Mouse (Mus musculus) liver, embryonic 11.5 days (tissue): ENCODE measurements around the gene Olfr641. TPM values are rescaled to one million over a fixed set of nuclear protein-coding genes. Genes with fewer than 3 reads are reported as not detected.

ENCODE experiments used
- ATAC-seq: fragments of 200-750 bp; cut with Nextera tagmentation; replicated peaks from 2 replicates; pipeline ENCODE4 v1.8.0; 2017; ENCODE audit warnings: moderate number of reproducible peaks, mild to moderate bottlenecking, moderate TSS enrichment, moderate library complexity; ENCODE audit not compliant: low FRiP score
- DNase-seq: peaks from one replicate; pipeline ENCODE4 v3.0.0-alpha.2; 2017; ENCODE audit warnings: low spot score
- H3K27ac ChIP-seq: fragments of 300-500 bp; sonication (generic); 2 replicates; pipeline ENCODE4 v1.5.1; 2014; ENCODE audit warnings: mild to moderate bottlenecking, low read depth, low read length, control low read depth
- H3K27me3 ChIP-seq: fragments of 300-500 bp; sonication (generic); replicated peaks from 2 replicates; pipeline ENCODE4 v1.6.1; 2014; ENCODE audit warnings: low read length, mixed read lengths; ENCODE audit not compliant: control insufficient read depth, insufficient read depth
- H3K36me3 ChIP-seq: fragments of 300-500 bp; sonication (generic); 2 replicates; pipeline ENCODE4 v1.6.1; 2014; ENCODE audit warnings: mild to moderate bottlenecking, low read length, moderate library complexity, mixed read lengths; ENCODE audit not compliant: control insufficient read depth, insufficient read depth
- H3K4me1 ChIP-seq: fragments of 300-500 bp; sonication (generic); replicated peaks from 2 replicates; pipeline ENCODE4 v1.6.1; 2014; ENCODE audit warnings: low read length, mixed read lengths; ENCODE audit not compliant: control insufficient read depth, insufficient read depth
- H3K4me2 ChIP-seq: fragments of 300-500 bp; sonication (generic); 2 replicates; pipeline ENCODE4 v1.6.1; 2014; ENCODE audit warnings: mild to moderate bottlenecking, control low read depth, moderate library complexity
- H3K4me3 ChIP-seq: fragments of 300-500 bp; sonication (generic); 2 replicates; pipeline ENCODE4 v1.5.1; 2014; ENCODE audit warnings: low read depth, low read length, control low read depth
- H3K9ac ChIP-seq: fragments of 300-500 bp; sonication (generic); 2 replicates; pipeline ENCODE4 v1.6.1; 2014; ENCODE audit warnings: low read depth, low read length, control low read depth
- H3K9me3 ChIP-seq: fragments of 300-500 bp; sonication (generic); 2 replicates; pipeline ENCODE4 v1.6.1; 2016; ENCODE audit warnings: low read length, inconsistent platforms, mixed read lengths; ENCODE audit not compliant: control insufficient read depth
- WGBS: fragments of 180-500 bp; shearing (Covaris S2); extraction: QIAGEN DNeasy Blood & Tissue Kit; methylation state at CpG from one replicate; pipeline ENCODE4 v1.1.7; 2014; 5-methylcytosine and 5-hydroxymethylcytosine counted together
- polyA plus RNA-seq: library from polyadenylated mRNA; unstranded; fragments of >200 nt; fragmentation: Nextera tagmentation; extraction: Ambion mirVana; gene quantifications from 2 replicates; pipeline ENCODE4 v1.2.1, GENCODE M21; 2014

The Olfr641 gene
- not detected in 2 replicates for polyA plus RNA-seq

GRCm38 (mm10) chr7:104035145-104035544, at the start of gene Olfr641:
Gene Olfr641 (plus strand): TSS chr7:104035445.
- no peaks in the 10 kb centered on the region for H3K9me3 ChIP-seq
- DNase-seq, result no peak
- H3K27me3 ChIP-seq, result no peaks in the 10 kb centered on the region
- H3K9ac ChIP-seq, result no peak within 1 kb of the TSS
- H3K4me2 ChIP-seq, result no peak within 1 kb of the TSS
- no peak within 1 kb of the TSS for H3K4me3 ChIP-seq
- no peak within 1 kb of the TSS for H3K27ac ChIP-seq
- no peak for ATAC-seq
- WGBS, result 63% methylated on average over 1 of the region's 1 CpGs
- H3K4me1 ChIP-seq, result no peaks in the 10 kb centered on the region
- no peaks in the 10 kb centered on the region for H3K36me3 ChIP-seq

DNA sequence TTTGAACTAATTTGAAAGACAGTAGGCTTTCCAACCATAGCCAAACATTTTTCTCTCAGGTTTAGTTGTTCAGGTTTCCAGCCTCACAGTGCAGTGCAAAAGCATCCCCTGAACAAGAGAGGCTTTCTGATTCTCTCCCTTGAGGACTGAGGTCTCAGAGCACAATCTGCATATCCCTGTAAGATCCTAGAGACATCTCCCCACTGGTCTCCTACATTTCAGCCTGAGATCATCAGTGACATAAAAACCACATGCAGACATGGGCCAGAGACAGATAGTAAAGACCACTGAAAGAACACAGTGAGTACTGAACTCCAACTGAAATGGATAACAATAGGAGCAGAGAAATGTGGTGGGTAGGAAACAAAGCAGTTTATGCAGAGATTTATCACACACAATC, 36.8 kb upstream of the Olfr641 start, which contains the start of gene Olfr638:
Olfr638 (plus strand) TSS at position 301 of the 400 bp plus-strand sequence.
- Histone ChIP-seq H3K4me3 (no peak within 1 kb of the TSS), H3K9me3 (no peaks in the 10 kb centered on the region), H3K27ac (no peak within 1 kb of the TSS), H3K4me2 (no peak within 1 kb of the TSS), H3K36me3 (no peaks in the 10 kb centered on the region), H3K4me1 (no peaks in the 10 kb centered on the region), H3K9ac (no peak within 1 kb of the TSS), H3K27me3 (no peaks in the 10 kb centered on the region)
- ATAC-seq (no peak), DNase-seq (no peak)

- no peak for DNase-seq
- no peak overlapping the region for H3K4me3 ChIP-seq
- no peak overlapping the region for H3K27ac ChIP-seq
These were observed 36.1 kb upstream of the Olfr641 start for GRCm38 (mm10) chr7:103999124-103999523.

DNA sequence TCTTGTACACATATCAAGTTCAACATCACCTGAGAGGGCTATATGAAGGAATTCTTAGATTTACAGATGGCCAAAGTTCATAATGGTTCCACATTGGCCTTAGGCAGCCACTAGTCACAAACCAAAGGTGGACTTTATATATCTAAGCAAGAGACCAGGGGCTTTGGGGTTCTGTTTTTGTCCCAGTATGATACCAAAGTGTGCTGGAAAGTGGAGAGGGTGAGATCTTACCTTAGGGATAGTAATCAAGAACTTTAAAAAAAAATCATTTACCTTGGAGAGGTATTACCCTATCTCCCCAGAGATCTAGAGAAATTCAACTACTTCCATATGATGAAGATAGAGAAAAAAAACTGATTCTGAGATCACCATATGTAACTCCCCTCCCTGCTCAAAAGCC, 18.0 kb upstream of the Olfr641 start, which contains the start of gene Olfr639:
Olfr639 (minus strand) TSS at position 101 of the 400 bp plus-strand sequence.
- H3K36me3 ChIP-seq, result no peaks in the 10 kb centered on the region
- no peaks in the 10 kb centered on the region for H3K9me3 ChIP-seq
- H3K4me1 ChIP-seq, result no peaks in the 10 kb centered on the region
- no peak within 1 kb of the TSS for H3K4me3 ChIP-seq
- H3K27ac ChIP-seq, result no peak within 1 kb of the TSS
- no peaks in the 10 kb centered on the region for H3K27me3 ChIP-seq
- no peak within 1 kb of the TSS for H3K9ac ChIP-seq
- H3K4me2 ChIP-seq, result no peak within 1 kb of the TSS
- no peak for ATAC-seq
- no peak for DNase-seq

More at GRCm38 (mm10) chr7:103999124-103999523, 36.1 kb upstream of the Olfr641 start:
- no peaks in the 10 kb centered on the region for H3K9me3 ChIP-seq
- no peak overlapping the region for H3K4me2 ChIP-seq
- H3K4me1 ChIP-seq, result no peaks in the 10 kb centered on the region
- no peak for ATAC-seq
- no peaks in the 10 kb centered on the region for H3K27me3 ChIP-seq
- H3K9ac ChIP-seq, result no peak overlapping the region
- H3K36me3 ChIP-seq, result no peaks in the 10 kb centered on the region

DNA sequence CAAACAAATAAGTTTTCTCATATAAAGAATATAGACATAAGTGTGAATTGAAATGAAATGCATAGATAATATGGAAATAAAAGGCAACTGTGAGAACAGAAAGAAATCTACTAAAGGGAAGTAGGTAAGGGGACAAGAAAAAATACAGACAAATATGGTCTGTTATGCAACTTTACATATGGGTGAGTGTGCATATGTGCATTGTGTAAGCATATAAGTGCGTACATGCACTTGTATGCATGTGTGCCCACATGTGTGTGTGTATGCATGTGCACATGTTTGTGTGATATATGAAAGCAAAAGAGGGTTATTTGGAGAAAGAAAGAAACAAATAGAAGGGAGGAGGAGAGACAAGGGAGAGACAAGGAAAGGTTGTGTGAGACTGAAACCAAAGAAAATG, 16.3 kb upstream of the Olfr641 start:
- Histone ChIP-seq H3K9ac (no peak overlapping the region), H3K4me3 (no peak overlapping the region), H3K27me3 (no peaks in the 10 kb centered on the region), H3K4me2 (no peak overlapping the region), H3K27ac (no peak overlapping the region), H3K9me3 (no peaks in the 10 kb centered on the region), H3K36me3 (no peaks in the 10 kb centered on the region), H3K4me1 (no peaks in the 10 kb centered on the region)
- DNase-seq (no peak), ATAC-seq (no peak)
- 74% methylated on average over 1 of the region's 1 CpGs for whole genome bisulfite sequencing

- no peak overlapping the region for H3K4me2 ChIP-seq
- DNase-seq (no peak), ATAC-seq (no peak)
- H3K36me3 ChIP-seq, result no peaks in the 10 kb centered on the region
- 83% methylated on average over 6 of the region's 6 CpGs for WGBS
- no peaks in the 10 kb centered on the region for H3K9me3 ChIP-seq
- no peak overlapping the region for H3K4me3 ChIP-seq
- no peak overlapping the region for H3K27ac ChIP-seq
- no peaks in the 10 kb centered on the region for H3K4me1 ChIP-seq
- H3K9ac ChIP-seq, result no peak overlapping the region
- H3K27me3 ChIP-seq, result no peaks in the 10 kb centered on the region
These were observed 13.6 kb upstream of the Olfr641 start for GRCm38 (mm10) chr7:104021651-104022050.

DNA sequence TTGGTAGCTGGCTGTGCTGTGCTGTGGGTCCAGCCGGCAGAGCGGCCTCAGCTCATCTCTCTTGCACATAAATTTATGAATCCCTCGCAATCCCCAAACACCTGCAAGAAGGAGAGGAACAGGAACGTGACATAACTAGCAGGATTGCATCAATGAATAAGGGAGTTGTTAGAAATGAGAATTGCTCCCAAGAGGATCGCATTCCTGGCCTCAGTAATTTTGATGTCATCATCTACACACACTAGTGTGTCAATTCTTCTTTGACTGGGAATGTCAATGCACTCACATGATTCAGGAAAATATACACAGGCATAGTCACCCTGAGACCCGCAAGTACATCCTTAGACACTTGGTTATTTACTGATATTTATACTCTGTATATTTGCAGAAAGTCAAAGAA, 9.8 kb upstream of the Olfr641 start, which contains the start of gene Olfr640:
Olfr640 (minus strand) TSS at position 101 of the 400 bp plus-strand sequence.
- DNase-seq (no peak), ATAC-seq (no peak)
- Histone ChIP-seq H3K9me3 (no peaks in the 10 kb centered on the region), H3K4me3 (no peak within 1 kb of the TSS), H3K4me1 (no peaks in the 10 kb centered on the region), H3K4me2 (no peak within 1 kb of the TSS), H3K27me3 (no peaks in the 10 kb centered on the region), H3K36me3 (no peaks in the 10 kb centered on the region), H3K9ac (no peak within 1 kb of the TSS), H3K27ac (no peak within 1 kb of the TSS)
- WGBS, result 73% methylated on average over 6 of the region's 6 CpGs

- Histone ChIP-seq H3K36me3 (no peaks in the 10 kb centered on the region), H3K9ac (no peak overlapping the region), H3K27me3 (no peaks in the 10 kb centered on the region), H3K9me3 (no peaks in the 10 kb centered on the region), H3K27ac (no peak overlapping the region), H3K4me3 (no peak overlapping the region), H3K4me1 (no peaks in the 10 kb centered on the region), H3K4me2 (no peak overlapping the region)
- WGBS, result 81% methylated on average over 3 of the region's 3 CpGs
- ATAC-seq, result no peak
- no peak for DNase-seq
These were observed 8.3 kb upstream of the Olfr641 start for GRCm38 (mm10) chr7:104026978-104027377.

DNA sequence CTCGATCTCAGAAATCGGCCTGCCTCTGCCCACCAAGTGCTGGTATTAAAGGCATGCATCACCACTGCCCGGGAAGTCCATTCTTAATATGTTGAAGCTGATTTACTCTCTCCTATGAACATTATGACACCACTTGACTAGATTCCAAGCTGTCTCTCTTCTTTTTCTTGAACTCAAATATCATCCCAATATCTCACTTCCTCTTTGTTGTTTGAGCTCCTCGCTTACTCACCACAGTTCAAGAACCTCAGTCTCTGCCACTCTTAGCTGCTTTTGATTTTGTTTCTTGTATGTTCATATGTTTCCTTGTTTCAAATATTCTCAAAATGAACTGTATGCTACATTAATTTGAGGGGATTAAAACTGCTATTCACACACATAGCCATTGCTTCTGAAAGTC, 15.5 kb downstream of the Olfr641 start:
- H3K27ac ChIP-seq, result no peak overlapping the region
- WGBS, result 79% methylated on average over 4 of the region's 4 CpGs
- no peak overlapping the region for H3K4me3 ChIP-seq
- no peaks in the 10 kb centered on the region for H3K9me3 ChIP-seq
- ATAC-seq (no peak), DNase-seq (no peak)
- no peaks in the 10 kb centered on the region for H3K27me3 ChIP-seq
- no peaks in the 10 kb centered on the region for H3K36me3 ChIP-seq
- H3K4me1 ChIP-seq, result no peaks in the 10 kb centered on the region
- no peak overlapping the region for H3K9ac ChIP-seq
- H3K4me2 ChIP-seq, result no peak overlapping the region
